Mouse (Mus musculus) testis, adult 2 months (tissue): Measurements from ENCODE around the gene Dtx3l.

ENCODE experiments used
- CTCF ChIP-seq: fragments of 200-500 bp; IDR thresholded peaks from 2 replicates; pipeline ENCODE4 v1.5.1; 2012; ENCODE audit warnings: low read depth, mild to moderate bottlenecking, inconsistent platforms, low read length, moderate library complexity; ENCODE audit not compliant: control insufficient read depth, insufficient read depth, insufficient replicate concordance
- POLR2A ChIP-seq: fragments of 200-500 bp; IDR thresholded peaks from 2 replicates; pipeline ENCODE4 v1.6.1; 2012; ENCODE audit warnings: low read depth, mild to moderate bottlenecking, inconsistent platforms, low read length, moderate library complexity; ENCODE audit not compliant: control insufficient read depth

DNA sequence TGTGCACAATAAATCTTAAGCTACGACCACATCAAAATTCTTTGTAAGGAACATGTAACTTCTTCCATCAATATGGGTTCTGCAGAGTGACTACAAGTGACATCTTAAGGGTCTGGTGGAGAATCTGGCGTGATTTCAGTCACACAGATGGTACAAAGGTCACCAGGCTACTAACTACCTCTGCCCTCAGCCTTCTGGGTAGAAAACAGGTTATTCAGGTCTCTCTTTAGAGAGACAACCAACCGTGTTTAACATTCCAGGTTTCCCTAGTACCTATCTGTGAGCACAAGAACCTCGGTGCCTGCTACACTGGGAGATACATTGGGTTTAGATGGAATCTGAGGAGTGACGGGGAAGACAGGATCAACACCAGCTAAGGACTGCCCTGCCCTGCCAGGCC is 24.6 kb downstream of the Dtx3l start:
- TF ChIP-seq CTCF (no peak), POLR2A (no peak)
